Mouse (Mus musculus): ENCODE data around the gene Nxn.

Gene Nxn

GRCm38 (mm10) chr11:76399587-76400330 lies 819 bp upstream of the Nxn start:
- DNase-seq, result peak; percentile 49 to 62

- DNase-seq, result peak; percentile 43 to 66
Measured at GRCm38 (mm10) chr11:76398312-76398797, 585 bp downstream of the Nxn start.

- DNase-seq, result peak; percentile 22 to 65
Measured at GRCm38 (mm10) chr11:76397650-76398311, 1.2 kb downstream of the Nxn start.

- no peak for DNase-seq
Measured at GRCm38 (mm10) chr11:76392996-76393395, 5.9 kb downstream of the Nxn start.

DNA sequence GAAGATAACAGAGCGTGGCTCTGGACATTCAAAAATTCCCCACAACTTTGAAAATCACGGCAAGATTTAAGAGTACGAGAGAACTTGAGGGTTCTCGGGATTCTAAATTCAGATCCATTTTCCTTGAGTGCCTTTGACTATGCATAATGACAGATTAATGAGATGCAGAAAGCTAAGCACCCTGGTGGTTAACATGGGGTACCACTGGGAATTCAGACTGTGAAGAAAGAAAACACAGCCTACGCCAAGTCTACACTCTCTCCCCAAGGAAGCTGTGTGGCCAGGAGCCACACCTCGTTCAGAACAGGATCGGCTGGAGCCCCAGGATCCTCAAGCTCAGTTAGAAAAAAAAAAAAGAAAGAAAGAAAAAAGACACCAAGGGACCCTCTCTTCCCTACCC lies 6.4 kb downstream of the Nxn start:
- DNase-seq, result no peak

DNA sequence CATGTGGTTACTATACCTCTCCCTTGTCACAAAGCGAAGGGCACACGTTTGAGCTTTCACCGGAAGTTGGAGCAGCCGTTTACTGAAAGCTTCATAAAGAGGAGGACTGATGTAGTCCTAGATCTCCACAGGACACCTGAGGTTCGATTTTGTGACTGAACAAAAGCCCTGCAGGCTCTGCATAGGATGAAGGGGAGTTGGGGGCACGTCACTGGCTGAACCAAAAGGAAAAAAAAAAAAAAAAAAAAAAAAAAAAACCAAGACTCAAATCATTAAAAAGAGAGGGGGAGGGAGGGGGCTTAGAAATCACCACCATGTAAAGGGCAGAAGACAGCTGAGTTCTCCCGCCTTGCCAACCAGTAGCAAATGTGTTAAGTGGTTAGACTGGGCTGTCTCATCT lies 10.2 kb downstream of the Nxn start:
- no peak for DNase-seq

DNA sequence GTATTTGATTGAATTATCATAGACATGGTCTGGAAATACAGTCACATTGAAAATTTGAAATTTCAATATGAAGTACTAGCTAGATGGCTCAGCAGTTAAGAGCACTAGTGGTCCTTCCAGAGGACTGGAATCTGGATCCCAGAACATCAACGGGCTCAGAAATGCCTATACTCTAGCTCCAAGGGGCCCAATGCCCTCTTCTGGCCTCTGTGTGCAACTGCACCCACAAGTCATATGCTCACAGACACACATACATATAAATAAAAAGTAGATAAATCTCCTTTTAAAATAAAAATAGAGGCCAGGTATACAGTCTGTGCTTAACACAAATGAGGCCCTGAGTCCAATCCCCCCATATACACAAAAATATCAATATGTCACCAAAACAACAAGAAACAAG lies 11.8 kb downstream of the Nxn start:
- DNase-seq, result no peak

- DNase-seq, result no peak
Measured at GRCm38 (mm10) chr11:76385746-76386145, 13.2 kb downstream of the Nxn start.

DNA sequence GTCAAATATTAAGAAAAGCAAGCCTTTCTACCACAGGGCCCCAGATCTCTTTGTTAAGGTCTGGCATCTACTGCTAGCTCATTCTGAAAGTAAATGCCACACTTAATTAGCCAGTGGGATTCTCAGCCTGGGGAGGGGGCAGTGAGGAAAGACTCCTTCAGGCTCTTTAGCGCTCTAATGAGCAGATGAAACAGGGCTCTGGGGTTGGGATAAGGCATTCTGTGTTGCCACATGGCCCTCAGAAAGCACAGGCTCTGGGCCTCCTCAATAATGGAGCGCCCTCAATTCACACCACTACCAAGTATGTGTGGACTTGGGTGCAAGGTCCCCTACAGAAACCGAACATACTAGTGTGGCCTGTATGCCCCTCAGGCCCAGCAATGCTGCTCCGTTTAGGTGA lies 13.9 kb downstream of the Nxn start:
- no peak for DNase-seq

DNA sequence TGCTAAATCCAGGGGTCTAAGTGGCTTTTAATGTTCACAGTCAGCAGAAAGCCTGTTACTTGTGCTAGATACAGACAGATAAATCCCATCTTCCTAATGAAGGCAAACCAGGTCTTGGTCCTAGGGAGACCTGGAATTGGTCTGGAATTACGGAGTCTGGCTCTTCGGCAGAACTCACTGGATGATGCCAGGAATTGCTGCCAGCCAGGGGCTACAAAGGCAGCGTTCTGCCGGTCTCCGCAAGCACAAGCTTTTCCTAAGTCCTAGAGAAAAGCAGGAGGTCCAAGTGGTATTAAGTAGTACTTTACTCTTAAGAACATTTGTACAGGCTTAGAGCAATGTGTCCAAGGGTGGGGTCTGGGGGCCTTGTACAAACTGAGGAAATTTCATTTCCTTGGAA lies 14.6 kb downstream of the Nxn start:
- DNase-seq, result no peak

GRCm38 (mm10) chr11:76382711-76383324 lies 16.1 kb downstream of the Nxn start:
- no peak for DNase-seq

DNA sequence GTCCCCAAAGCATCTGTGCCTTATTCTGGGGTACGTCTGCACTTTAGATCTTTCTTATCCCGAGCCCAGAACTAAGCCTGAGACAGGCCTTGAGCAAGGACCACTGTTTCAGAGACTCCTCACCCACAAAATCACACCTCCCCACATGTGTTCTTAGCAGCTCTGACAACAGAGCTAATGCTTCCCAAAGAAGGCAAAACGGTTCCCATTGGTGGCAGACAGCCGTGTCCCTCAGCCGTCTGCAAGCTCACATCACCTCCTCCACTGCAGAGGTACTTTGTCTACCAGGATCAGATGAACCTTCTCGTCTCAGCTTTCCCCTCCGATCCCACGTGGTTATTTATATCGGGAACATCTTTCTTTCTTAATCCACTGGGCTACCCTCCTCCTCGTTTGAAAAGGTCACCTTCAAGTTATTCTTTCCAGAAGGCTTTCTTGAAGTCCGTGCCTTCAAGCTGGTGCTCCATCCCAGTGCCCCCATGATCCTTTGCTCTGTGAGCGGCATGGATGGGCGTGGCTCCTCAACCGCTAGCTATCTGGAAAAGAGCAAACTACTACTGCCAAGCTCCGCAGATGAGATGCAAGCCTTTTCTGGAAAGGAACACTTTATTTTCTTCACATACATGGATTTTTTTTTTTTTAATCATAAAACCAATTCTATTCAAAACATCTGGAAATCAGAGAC lies 17.6 kb downstream of the Nxn start:
- no peak for DNase-seq

DNA sequence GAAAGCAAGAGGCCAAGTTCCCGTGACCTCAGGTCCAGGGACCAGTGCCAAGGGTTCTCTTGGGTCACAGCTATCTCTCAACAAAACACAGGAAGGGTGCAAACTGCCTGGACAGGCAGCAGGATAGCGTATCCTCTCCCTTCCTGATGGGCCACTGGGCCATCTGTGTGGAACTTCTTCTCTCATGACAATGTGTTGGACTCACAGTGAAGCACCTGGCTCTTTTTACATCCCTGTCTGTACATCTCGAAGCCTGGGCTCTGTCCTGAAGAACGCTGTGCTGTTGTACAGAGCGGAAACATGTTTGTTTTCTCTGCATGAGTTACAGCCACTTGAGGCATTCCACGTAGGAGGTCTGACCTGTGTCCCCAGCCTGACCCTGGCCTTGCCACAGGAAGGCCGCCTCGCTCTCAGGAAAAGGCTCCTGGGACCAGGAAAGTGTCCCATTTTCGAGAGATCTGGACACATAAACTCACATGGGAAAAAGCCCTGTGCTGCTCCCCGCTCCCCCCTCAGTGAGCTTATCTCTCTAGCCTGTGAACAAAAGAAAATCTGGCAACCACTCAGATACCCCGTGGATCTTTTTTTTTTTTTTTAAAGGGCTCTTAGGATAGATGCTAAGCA lies 18.9 kb downstream of the Nxn start:
- peak; percentile 80 to 88 for DNase-seq

DNA sequence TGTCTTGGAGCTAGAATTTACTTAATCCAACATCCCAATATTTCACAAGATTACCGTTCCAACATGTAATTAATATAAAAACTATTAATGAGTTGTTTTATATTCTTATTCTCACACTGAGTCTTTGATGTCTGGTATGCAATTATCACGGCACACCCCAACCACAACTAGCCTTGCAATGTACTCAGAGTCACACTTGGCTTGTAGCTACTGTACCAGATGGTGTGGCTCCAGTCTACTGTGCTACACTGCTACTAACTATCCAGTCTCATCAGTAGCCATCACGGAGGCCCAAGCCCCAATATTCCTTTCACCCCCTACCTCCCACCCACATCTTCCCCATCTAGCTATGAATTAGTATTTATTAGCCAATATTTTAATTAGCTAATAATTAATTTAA lies 22.5 kb downstream of the Nxn start:
- no peak for DNase-seq

DNA sequence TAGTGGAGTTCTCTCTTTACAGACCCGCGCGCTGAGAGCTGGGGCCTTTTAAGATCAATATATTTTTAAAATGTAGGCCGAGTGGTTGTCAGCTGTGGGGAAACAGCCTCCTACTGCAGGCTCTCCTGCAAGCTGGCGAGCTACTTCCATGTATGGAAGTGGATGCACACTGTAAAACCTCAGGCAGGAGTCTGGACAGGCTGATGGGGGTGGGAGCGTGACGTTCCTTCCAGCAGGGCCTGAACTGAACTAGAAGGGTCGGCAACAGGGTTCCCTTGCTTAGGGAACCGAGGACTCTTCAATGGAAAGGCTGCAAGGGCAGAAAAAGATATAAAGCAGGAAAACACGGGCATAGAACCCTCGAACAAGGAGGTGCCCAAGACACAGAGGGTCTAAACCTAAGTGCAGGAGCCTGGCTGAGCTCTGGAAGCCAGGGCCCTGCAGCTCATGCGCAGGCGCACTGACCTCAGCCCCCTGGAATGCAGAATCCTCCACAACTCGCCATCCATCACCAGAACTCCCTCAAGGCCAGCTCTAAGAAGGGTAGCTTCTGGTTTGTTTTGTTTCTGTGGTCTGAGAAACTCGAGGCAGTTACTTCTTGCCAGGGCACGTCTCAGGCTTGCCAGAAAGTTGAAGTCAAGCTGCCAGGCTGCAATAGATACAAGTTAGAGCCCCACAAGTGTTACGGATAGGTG lies 24.3 kb downstream of the Nxn start:
- DNase-seq, result peak; percentile 74 to 78

- no peak for DNase-seq
Measured at GRCm38 (mm10) chr11:76372534-76372933, 26.4 kb downstream of the Nxn start.

- peak in 1 of 2 experiments; percentile 16 for DNase-seq
Measured at GRCm38 (mm10) chr11:76372120-76372519, 26.8 kb downstream of the Nxn start.

GRCm38 (mm10) chr11:76370491-76370890 lies 28.4 kb downstream of the Nxn start:
- DNase-seq, result no peak

DNA sequence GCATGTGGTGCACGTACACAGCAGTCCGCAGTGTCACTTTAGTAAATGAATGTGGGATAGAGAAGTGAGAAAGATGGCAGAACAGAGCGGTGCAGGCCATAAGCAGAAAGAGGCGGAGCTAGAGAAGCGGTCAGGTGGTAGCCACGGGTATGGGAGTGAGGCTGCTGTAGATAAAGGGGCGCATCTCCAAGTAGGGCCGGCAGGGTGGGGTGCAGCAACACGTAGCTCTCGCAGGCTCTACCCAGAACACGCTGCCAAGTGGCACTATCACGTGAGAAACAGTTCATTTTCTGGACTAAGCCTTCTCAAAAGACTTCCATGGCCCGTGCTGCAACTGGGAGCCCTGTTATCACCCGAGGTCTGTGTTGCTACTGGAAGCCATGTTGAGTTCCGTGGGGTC lies 32.2 kb downstream of the Nxn start:
- DNase-seq, result no peak

GRCm38 (mm10) chr11:76364038-76364437 lies 34.9 kb downstream of the Nxn start:
- DNase-seq, result no peak

DNA sequence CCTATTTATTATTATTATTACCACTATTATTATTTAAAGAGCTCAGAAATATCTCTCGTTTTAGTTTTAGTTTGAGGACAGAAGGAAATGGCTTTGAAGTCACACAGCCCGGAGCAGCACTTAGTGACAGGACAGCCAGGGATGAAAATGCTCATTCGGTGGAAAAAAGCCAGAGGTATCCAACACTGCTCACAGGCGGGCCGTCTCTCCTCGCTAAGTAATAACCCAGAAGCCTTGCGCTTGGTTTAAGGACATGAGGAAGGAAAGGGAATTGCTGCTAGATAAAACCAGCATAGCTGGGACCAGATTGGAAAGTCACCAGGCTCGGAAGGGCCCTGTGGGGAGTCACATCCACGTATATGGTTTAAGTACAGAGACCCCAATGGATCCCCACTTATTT lies 35.3 kb downstream of the Nxn start:
- no peak for DNase-seq

- peak in 1 of 2 experiments; percentile 16 for DNase-seq
Measured at GRCm38 (mm10) chr11:76363178-76363577, 35.8 kb downstream of the Nxn start.
